Mouse (Mus musculus) heart, postnatal 10 days (tissue): ENCODE measurements around the gene Calu. TPM values are rescaled to one million over a fixed set of nuclear protein-coding genes. Genes with fewer than 3 reads are reported as not detected.
"Not testable (repeated sequence)": the region's sequence is repeated elsewhere in the genome, so short reads cannot be mapped to it uniquely, and the experiment has no call there.

Experiments used
- DNase-seq, 2 experiments: peaks; one replicate each; pipeline ENCODE4 v3.0.0; 2021
- intact Hi-C: fragments of 180-260 bp; cut with DNase I; formaldehyde crosslinking; loops from one replicate; pipeline ENCODE4 v1.15.1; 2025
- total RNA-seq, 2 experiments: library from RNA; stranded (reverse); gene quantifications; 2 replicates each; pipeline ENCODE4 v1.2.3; 2021

The Calu gene
- 100 to 1,000 TPM; 327 to 353 TPM for total RNA-seq

GRCm38 (mm10) chr6:29347665-29348370, at the start of gene Calu:
Gene Calu, plus strand, starts transcription at chr6:29348069.
- DNase-seq, result peak; percentile 100
- intact Hi-C loops, result no loop called here

- DNase-seq, result no peak
- intact Hi-C loops, result no loop called here
Measured at GRCm38 (mm10) chr6:29299112-29299511, 48.8 kb upstream of the Calu start.

- intact Hi-C loops, result loop anchor here (5.0 kb wide), 1 partner anchor 184 kb away; no protein-coding TSS in a partner anchor
- DNase-seq, result no peak
Measured at GRCm38 (mm10) chr6:29303251-29303650, 44.6 kb upstream of the Calu start.

GRCm38 (mm10) chr6:29303726-29304125, 44.1 kb upstream of the Calu start:
- intact Hi-C loops, result loop anchor here (5.0 kb wide), 1 partner anchor 184 kb away; no protein-coding TSS in a partner anchor
- peak in 1 of 2 experiments; percentile 16 for DNase-seq

GRCm38 (mm10) chr6:29305462-29305861, 42.4 kb upstream of the Calu start:
- DNase-seq, result no peak
- intact Hi-C loops, result no loop called here

- DNase-seq, result no peak
- intact Hi-C loops, result no loop called here
Measured at GRCm38 (mm10) chr6:29308846-29309605, 38.8 kb upstream of the Calu start.

GRCm38 (mm10) chr6:29313690-29314202, 34.1 kb upstream of the Calu start:
- intact Hi-C loops, result no loop called here
- no peak for DNase-seq

- DNase-seq, result no peak
- intact Hi-C loops, result no loop called here
Measured at GRCm38 (mm10) chr6:29317286-29317685, 30.6 kb upstream of the Calu start.

GRCm38 (mm10) chr6:29317941-29318340, 29.9 kb upstream of the Calu start:
- intact Hi-C loops, result no loop called here
- DNase-seq, result no peak

- DNase-seq, result peak; percentile 56 to 63
- intact Hi-C loops, result no loop called here
Measured at GRCm38 (mm10) chr6:29318879-29319278, 29.0 kb upstream of the Calu start, which contains the start of gene Fam71f1. Gene Fam71f1, plus strand, starts transcription at chr6:29319140.

- intact Hi-C loops, result no loop called here
- no peak for DNase-seq
Measured at GRCm38 (mm10) chr6:29321586-29321985, 26.3 kb upstream of the Calu start.

- no peak for DNase-seq
- intact Hi-C loops, result no loop called here
Measured at GRCm38 (mm10) chr6:29322147-29322546, 25.7 kb upstream of the Calu start.

- DNase-seq, result no peak
- intact Hi-C loops, result no loop called here
Measured at GRCm38 (mm10) chr6:29322735-29323134, 25.1 kb upstream of the Calu start.

- intact Hi-C loops, result no loop called here
Measured at GRCm38 (mm10) chr6:29326961-29327360, 20.9 kb upstream of the Calu start.

GRCm38 (mm10) chr6:29329514-29329913, 18.4 kb upstream of the Calu start:
- DNase-seq, result no peak
- intact Hi-C loops, result no loop called here

More at GRCm38 (mm10) chr6:29326961-29327360, 20.9 kb upstream of the Calu start:
- no peak for DNase-seq

GRCm38 (mm10) chr6:29346512-29346911, 1.4 kb upstream of the Calu start:
- intact Hi-C loops, DNase-seq: not testable (repeated sequence)

GRCm38 (mm10) chr6:29347189-29347588, 680 bp upstream of the Calu start:
- DNase-seq, result no peak
- intact Hi-C loops, result no loop called here

GRCm38 (mm10) chr6:29348371-29348724, 479 bp downstream of the Calu start:
- intact Hi-C loops, result no loop called here
- no peak for DNase-seq

- intact Hi-C loops, result no loop called here
- no peak for DNase-seq
Measured at GRCm38 (mm10) chr6:29351613-29352012, 3.7 kb downstream of the Calu start.

- DNase-seq, result peak in 1 of 2 experiments; percentile 6
- intact Hi-C loops, result no loop called here
Measured at GRCm38 (mm10) chr6:29352816-29353215, 4.9 kb downstream of the Calu start.

- DNase-seq, result peak; percentile 47 to 51
- intact Hi-C loops, result loop anchor here (5.0 kb wide), 1 partner anchor 73 kb away; the partner anchor contains the start of gene Flnc
Measured at GRCm38 (mm10) chr6:29359386-29359785, 11.5 kb downstream of the Calu start.

- intact Hi-C loops, result no loop called here
- DNase-seq, result no peak
Measured at GRCm38 (mm10) chr6:29360211-29360610, 12.3 kb downstream of the Calu start.
